Mouse (Mus musculus): ENCODE data around the gene Gipc3. TPM values are rescaled to one million over a fixed set of nuclear protein-coding genes. Genes with fewer than 3 reads are reported as not detected.

Gipc3 gene
- polyA plus RNA-seq, 1 experiment from 2014 or later = not detected

DNA sequence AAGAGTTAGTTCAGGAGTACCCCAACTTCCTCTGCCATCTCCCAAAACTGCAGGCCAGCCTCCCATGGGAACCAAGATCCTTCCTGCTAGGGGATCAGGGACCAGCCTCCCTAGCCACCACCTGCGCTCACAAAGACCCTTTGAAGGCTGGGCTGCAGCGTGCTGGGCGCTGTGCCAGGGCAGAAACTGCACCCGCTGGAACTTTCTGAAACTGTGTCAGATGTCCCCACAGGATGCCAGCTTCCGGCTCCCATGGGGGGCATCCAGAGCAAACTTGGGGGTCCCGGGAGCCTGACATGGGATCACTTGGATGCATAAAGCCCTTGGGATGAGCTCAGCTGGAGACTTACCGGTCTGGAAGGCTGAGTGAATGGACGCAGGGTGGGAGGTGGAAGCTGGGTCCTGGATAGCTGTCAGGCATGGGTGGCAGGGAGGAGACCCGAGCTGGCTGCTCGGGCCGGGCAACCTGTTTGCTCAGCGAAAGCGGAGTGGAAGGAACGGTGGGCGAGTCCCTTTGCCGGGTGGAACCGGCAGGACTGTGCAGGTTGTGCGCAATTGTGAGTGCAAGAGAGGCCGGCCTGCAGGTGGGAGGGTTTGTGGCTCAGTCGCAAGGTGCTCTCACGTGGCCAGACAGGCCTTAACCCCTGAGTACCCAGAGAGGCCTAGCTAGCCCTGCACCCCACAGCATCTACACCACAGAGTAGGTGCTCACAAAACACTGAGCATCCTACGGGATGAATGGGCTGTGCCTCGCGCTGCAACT lies 52.2 kb downstream of the Gipc3 start:
- no peaks in the 10 kb centered on the region for H3K9me3 ChIP-seq
- no peaks in the 10 kb centered on the region; the same call in 1 of the 2 replicates for H3K27me3 ChIP-seq
- 11% methylated on average over 24 of the region's 24 CpGs for WGBS
- H3K36me3 ChIP-seq = no peaks in the 10 kb centered on the region
- no peak overlapping the region for H3K9ac ChIP-seq (replicated peaks)
- ATAC-seq (replicated peaks) = no peak
- H3K4me2 ChIP-seq (replicated peaks) = no peak overlapping the region
- H3K4me1 ChIP-seq = peaks cover 41% of the 10 kb centered on the region
- no peak overlapping the region for H3K4me3 ChIP-seq
- no peak overlapping the region for H3K27ac ChIP-seq (replicated peaks)

DNA sequence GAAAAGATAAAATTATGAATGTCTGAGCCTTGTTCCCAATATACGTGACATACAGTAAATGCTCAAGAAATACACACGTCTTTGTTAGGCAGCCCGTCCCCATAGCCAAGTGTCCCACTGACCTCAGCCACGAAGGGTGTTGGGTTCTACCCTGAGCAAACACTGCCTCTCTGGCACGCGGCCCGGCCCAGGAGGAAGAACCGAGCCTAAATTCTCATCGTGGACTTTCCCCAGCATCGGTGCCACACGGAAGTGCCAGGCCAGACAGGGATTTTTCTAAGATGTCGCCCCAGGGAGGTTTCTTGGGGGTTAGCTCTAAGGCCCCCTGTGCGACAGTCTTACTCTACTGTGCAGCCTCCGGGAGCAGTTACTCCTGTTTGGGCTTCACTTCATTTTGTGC lies 53.3 kb downstream of the Gipc3 start:
- no peak overlapping the region for H3K27ac ChIP-seq (replicated peaks)
- no peak for ATAC-seq (replicated peaks)
- peaks cover 5% of the 10 kb centered on the region for H3K27me3 ChIP-seq
- no peaks in the 10 kb centered on the region for H3K9me3 ChIP-seq
- H3K4me3 ChIP-seq = no peak overlapping the region
- no peak overlapping the region for H3K4me2 ChIP-seq (replicated peaks)
- no peak overlapping the region for H3K9ac ChIP-seq (replicated peaks)
- H3K4me1 ChIP-seq = peaks cover 38% of the 10 kb centered on the region
- no peaks in the 10 kb centered on the region for H3K36me3 ChIP-seq
- 68% methylated on average over 14 of the region's 14 CpGs for WGBS

DNA sequence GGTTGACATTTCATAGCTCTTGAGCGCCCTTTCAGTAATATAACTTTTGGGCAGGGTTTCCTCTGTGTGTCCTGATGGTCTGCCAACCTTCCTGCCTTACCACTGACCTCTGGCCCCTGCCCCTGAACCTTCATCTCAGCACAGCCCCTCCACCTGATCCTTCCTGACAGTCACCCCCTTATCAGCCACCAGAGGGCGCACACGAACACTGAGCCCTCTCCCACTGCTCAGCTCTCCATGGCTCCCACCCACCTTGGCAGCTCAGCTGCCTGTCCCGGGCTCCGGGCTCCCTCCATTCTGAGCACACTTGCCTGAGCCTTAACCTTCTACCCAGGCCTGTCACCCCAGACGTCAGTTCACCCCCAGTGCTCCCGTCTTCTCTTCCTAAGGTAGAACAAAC lies 53.8 kb downstream of the Gipc3 start:
- no peak for ATAC-seq (replicated peaks)
- H3K4me2 ChIP-seq (replicated peaks) = no peak overlapping the region
- no peak overlapping the region for H3K27ac ChIP-seq (replicated peaks)
- WGBS = 2% methylated on average over 7 of the region's 7 CpGs
- H3K9me3 ChIP-seq = no peaks in the 10 kb centered on the region
- H3K36me3 ChIP-seq = no peaks in the 10 kb centered on the region
- H3K4me1 ChIP-seq = peaks cover 34% of the 10 kb centered on the region
- H3K4me3 ChIP-seq = no peak overlapping the region
- H3K9ac ChIP-seq (replicated peaks) = no peak overlapping the region
- H3K27me3 ChIP-seq = peaks cover 7% of the 10 kb centered on the region

DNA sequence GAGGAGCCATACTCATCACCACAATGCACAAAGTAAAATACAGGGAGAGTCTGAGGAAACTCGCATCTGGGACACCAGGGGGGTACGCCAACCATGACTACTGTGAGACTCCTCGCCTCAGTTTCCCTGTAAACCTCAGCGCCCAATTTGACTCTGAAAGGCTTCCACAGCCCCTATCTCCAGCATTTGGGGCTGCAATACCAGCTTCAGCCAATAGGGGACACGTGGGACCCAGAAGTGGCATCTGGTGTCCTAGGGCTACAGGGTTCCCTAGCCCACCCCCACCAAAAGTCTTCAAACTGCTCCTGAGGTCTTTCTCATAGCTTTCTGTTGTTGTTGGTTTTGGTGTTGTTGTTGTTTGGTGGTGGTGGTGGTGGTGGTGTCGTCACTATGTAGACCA lies 54.5 kb downstream of the Gipc3 start:
- no peak overlapping the region for H3K4me3 ChIP-seq
- no peak overlapping the region for H3K27ac ChIP-seq (replicated peaks)
- no peaks in the 10 kb centered on the region for H3K36me3 ChIP-seq
- H3K4me2 ChIP-seq (replicated peaks) = no peak overlapping the region
- no peaks in the 10 kb centered on the region for H3K9me3 ChIP-seq
- 31% methylated on average over 6 of the region's 6 CpGs for WGBS
- ATAC-seq (replicated peaks) = no peak
- peaks cover 27% of the 10 kb centered on the region for H3K4me1 ChIP-seq
- peaks cover 7% of the 10 kb centered on the region for H3K27me3 ChIP-seq
- no peak overlapping the region for H3K9ac ChIP-seq (replicated peaks)

DNA sequence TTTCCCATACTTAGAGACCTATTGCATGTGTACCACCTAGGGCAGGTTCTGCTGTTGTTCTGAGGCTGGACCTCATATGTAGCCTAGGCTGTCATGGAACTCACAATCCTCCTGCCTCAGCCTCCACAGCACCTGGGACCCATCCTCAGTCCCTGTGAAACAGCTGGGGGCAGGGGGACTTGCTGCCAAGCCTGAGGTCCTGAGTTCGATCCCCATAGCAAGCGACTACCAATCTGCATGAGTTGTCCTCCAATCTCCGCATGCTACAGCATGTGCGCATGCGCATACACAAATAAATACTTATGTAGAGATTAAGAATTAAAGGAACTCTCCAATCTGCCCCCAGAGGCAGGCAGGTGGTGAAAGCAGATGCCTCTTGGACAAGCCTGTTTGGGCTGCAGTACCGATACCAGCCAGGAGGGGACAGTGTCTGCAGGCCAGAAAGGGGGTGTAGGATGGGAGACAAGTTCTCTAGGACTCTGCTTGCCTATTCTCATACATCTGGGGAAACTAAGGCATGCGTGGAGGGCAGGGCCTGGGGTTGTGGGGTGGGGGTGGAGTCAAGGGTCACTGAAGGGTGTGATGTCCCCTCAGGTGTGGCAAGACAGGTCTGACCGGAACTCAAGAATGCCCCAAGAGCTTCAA lies 55.4 kb downstream of the Gipc3 start:
- Histone ChIP-seq H3K4me1 (peaks cover 27% of the 10 kb centered on the region), H3K27ac (replicated peaks) (no peak overlapping the region), H3K27me3 (peaks cover 7% of the 10 kb centered on the region), H3K9ac (replicated peaks) (no peak overlapping the region), H3K4me3 (no peak overlapping the region), H3K9me3 (no peaks in the 10 kb centered on the region), H3K4me2 (replicated peaks) (no peak overlapping the region), H3K36me3 (no peaks in the 10 kb centered on the region)
- WGBS = 61% methylated on average over 8 of the region's 8 CpGs
- ATAC-seq (replicated peaks) = no peak

DNA sequence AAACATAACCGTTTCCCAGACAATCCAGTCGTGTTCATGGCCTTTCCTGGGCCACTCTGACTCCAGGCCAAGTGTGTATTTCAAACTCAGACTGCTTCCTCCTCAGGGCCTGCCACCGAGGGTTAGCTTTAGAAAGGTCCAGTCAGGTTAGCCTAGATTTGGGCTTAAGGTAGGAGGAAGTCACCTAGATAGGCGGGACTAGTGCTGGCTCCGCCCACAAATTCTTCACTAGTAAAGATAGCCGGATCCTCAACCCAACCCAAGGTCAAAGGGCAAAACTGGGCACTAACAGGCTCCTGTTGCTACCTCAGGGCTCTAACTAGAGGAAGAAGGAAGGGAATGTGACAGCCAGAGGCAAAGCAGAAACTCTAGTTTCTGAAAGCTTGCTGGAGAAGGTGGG lies 56.5 kb downstream of the Gipc3 start:
- WGBS = 50% methylated on average over 6 of the region's 6 CpGs
- no peak overlapping the region for H3K4me2 ChIP-seq (replicated peaks)
- H3K9ac ChIP-seq (replicated peaks) = no peak overlapping the region
- H3K27me3 ChIP-seq = peaks cover 7% of the 10 kb centered on the region
- no peak for ATAC-seq (replicated peaks)
- peaks cover 27% of the 10 kb centered on the region for H3K4me1 ChIP-seq
- no peak overlapping the region for H3K27ac ChIP-seq (replicated peaks)
- no peaks in the 10 kb centered on the region for H3K9me3 ChIP-seq
- no peak overlapping the region for H3K4me3 ChIP-seq
- no peaks in the 10 kb centered on the region for H3K36me3 ChIP-seq

DNA sequence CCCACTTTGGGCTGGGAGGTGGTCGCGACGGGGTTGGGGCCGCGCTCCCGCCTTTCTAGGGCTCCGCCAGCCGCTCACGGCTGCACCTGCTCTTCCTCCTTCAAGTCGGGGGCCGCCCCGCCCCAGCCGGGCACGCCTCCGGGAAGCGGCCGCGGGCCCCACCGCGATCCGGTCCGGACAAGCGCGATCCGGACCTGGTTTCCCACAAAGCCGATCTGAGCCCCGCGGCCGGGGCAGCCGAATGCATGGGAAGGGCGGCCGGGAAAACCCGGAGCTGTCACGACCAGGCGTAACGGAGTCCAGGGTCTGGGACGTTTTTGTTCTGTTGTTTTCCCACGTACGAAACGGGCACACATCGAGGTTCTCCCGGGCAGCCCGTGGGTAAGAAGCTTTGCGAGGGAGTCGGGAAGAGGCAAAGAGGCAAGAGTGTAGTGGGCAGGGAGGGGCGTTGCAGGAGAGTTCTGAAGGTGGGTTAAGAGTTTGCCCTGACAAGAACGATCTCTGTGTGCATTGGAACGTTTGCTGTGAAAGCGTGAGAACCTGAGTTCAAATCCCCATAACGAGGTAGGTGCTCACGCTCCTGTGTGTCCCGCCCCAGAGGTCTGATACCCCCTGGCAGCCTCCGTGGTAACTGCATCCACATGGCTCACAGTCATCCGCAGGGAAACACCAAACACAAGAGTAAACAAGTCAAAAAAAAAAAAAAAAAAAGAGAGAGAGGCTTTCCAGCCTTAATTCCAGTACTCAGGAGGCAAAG lies 57.2 kb downstream of the Gipc3 start:
- peaks cover 21% of the 10 kb centered on the region for H3K4me1 ChIP-seq
- H3K4me3 ChIP-seq = peak overlapping the region; percentile 54
- WGBS = 2% methylated on average over 54 of the region's 54 CpGs
- ATAC-seq (replicated peaks) = peak; percentile 74
- no peaks in the 10 kb centered on the region for H3K36me3 ChIP-seq
- peaks cover 7% of the 10 kb centered on the region for H3K27me3 ChIP-seq
- H3K9me3 ChIP-seq = no peaks in the 10 kb centered on the region
- H3K4me2 ChIP-seq (replicated peaks) = peak overlapping the region; percentile 86
- no peak overlapping the region for H3K27ac ChIP-seq (replicated peaks)
- H3K9ac ChIP-seq (replicated peaks) = peak overlapping the region; percentile 58

Small RNA genes within 50 kb of the gene (microRNA-seq; reads per million reads assigned to microRNA genes)
- gene Mir6913 = not detected

Other genes with a start within 250 kb of the Gipc3 start
- gene Creb3l3, start 244.4 kb downstream of the Gipc3 start, polyA plus RNA-seq (2015; fragmentation: Nextera tagmentation; extraction: Ambion mirVana) = 0.13 and 0.25 TPM in 2 replicates
- gene Map2k2, start 237.4 kb downstream of the Gipc3 start, polyA plus RNA-seq (2015; fragmentation: Nextera tagmentation; extraction: Ambion mirVana) = 211 and 229 TPM in 2 replicates
- 12.1 and 15.1 TPM in 2 replicates for gene Zbtb7a, start 208.0 kb downstream of the Gipc3 start, polyA plus RNA-seq (2015; fragmentation: Nextera tagmentation; extraction: Ambion mirVana)
- 54.9 and 57.8 TPM in 2 replicates for gene Pias4, start 175.3 kb downstream of the Gipc3 start, polyA plus RNA-seq (2015; fragmentation: Nextera tagmentation; extraction: Ambion mirVana)
- 633 and 637 TPM in 2 replicates for gene Eef2, start 166.6 kb downstream of the Gipc3 start, polyA plus RNA-seq (2015; fragmentation: Nextera tagmentation; extraction: Ambion mirVana)
- 56.8 and 61.3 TPM in 2 replicates for gene Dapk3, start 160.3 kb downstream of the Gipc3 start, polyA plus RNA-seq (2015; fragmentation: Nextera tagmentation; extraction: Ambion mirVana)
- gene 4930442H23Rik, start 159.4 kb downstream of the Gipc3 start, polyA plus RNA-seq (2015; fragmentation: Nextera tagmentation; extraction: Ambion mirVana) = 0.14 and 0.19 TPM in 2 replicates
- gene Nmrk2, start 141.2 kb downstream of the Gipc3 start, polyA plus RNA-seq (2015; fragmentation: Nextera tagmentation; extraction: Ambion mirVana) = 0.11 TPM in 1 of 2 replicates, not detected in the other
- gene Atcay, start 112.4 kb downstream of the Gipc3 start, polyA plus RNA-seq (2015; fragmentation: Nextera tagmentation; extraction: Ambion mirVana) = 72.6 and 75.3 TPM in 2 replicates
- gene Zfr2, start 110.1 kb downstream of the Gipc3 start, polyA plus RNA-seq (2015; fragmentation: Nextera tagmentation; extraction: Ambion mirVana) = 19.5 and 21.2 TPM in 2 replicates
- gene Matk, start 90.3 kb downstream of the Gipc3 start, polyA plus RNA-seq (2015; fragmentation: Nextera tagmentation; extraction: Ambion mirVana) = 22.4 TPM in 2 replicates
- gene Mrpl54, start 76.3 kb downstream of the Gipc3 start, polyA plus RNA-seq (2015; fragmentation: Nextera tagmentation; extraction: Ambion mirVana) = 97.3 and 104 TPM in 2 replicates
- 33.5 and 37.5 TPM in 2 replicates for gene Apba3, start 76.3 kb downstream of the Gipc3 start, polyA plus RNA-seq (2015; fragmentation: Nextera tagmentation; extraction: Ambion mirVana)
- 8.5 and 9.0 TPM in 2 replicates for gene Tjp3, start 51.7 kb downstream of the Gipc3 start, polyA plus RNA-seq (2015; fragmentation: Nextera tagmentation; extraction: Ambion mirVana)
- gene Pip5k1c, start 50.3 kb downstream of the Gipc3 start, polyA plus RNA-seq (2015; fragmentation: Nextera tagmentation; extraction: Ambion mirVana) = 123 and 127 TPM in 2 replicates
- 40.7 and 42.4 TPM in 2 replicates for gene Cactin, start 22.2 kb downstream of the Gipc3 start, polyA plus RNA-seq (2015; fragmentation: Nextera tagmentation; extraction: Ambion mirVana)
- gene Tbxa2r, start 14.5 kb downstream of the Gipc3 start, polyA plus RNA-seq (2015; fragmentation: Nextera tagmentation; extraction: Ambion mirVana) = 3.1 and 4.3 TPM in 2 replicates
- gene Hmg20b, start 7.2 kb upstream of the Gipc3 start, polyA plus RNA-seq (2015; fragmentation: Nextera tagmentation; extraction: Ambion mirVana) = 41.4 and 43.3 TPM in 2 replicates
- 11.2 and 11.9 TPM in 2 replicates for gene Mfsd12, start 14.2 kb upstream of the Gipc3 start, polyA plus RNA-seq (2015; fragmentation: Nextera tagmentation; extraction: Ambion mirVana)
- 0.73 and 1.3 TPM in 2 replicates for gene 4930404N11Rik, start 22.6 kb upstream of the Gipc3 start, polyA plus RNA-seq (2015; fragmentation: Nextera tagmentation; extraction: Ambion mirVana)
- 133 and 135 TPM in 2 replicates for gene Fzr1, start 35.2 kb upstream of the Gipc3 start, polyA plus RNA-seq (2015; fragmentation: Nextera tagmentation; extraction: Ambion mirVana)
- gene Dohh, start 41.2 kb upstream of the Gipc3 start, polyA plus RNA-seq (2015; fragmentation: Nextera tagmentation; extraction: Ambion mirVana) = 88.2 and 89.0 TPM in 2 replicates
- gene Gm48551, start 41.2 kb upstream of the Gipc3 start, polyA plus RNA-seq (2015; fragmentation: Nextera tagmentation; extraction: Ambion mirVana) = 5.4 and 6.6 TPM in 2 replicates
- gene Gm48552, start 45.7 kb upstream of the Gipc3 start, polyA plus RNA-seq (2015; fragmentation: Nextera tagmentation; extraction: Ambion mirVana) = 2.9 and 3.1 TPM in 2 replicates
- gene Smim24, start 49.8 kb upstream of the Gipc3 start, polyA plus RNA-seq (2015; fragmentation: Nextera tagmentation; extraction: Ambion mirVana) = 1.2 and 1.8 TPM in 2 replicates
- gene Nfic, start 112.4 kb upstream of the Gipc3 start, polyA plus RNA-seq (2015; fragmentation: Nextera tagmentation; extraction: Ambion mirVana) = 24.2 and 29.4 TPM in 2 replicates
- 76.1 and 78.5 TPM in 2 replicates for gene Celf5, start 139.4 kb upstream of the Gipc3 start, polyA plus RNA-seq (2015; fragmentation: Nextera tagmentation; extraction: Ambion mirVana)
- gene Ncln, start 153.1 kb upstream of the Gipc3 start, polyA plus RNA-seq (2015; fragmentation: Nextera tagmentation; extraction: Ambion mirVana) = 60.3 and 65.0 TPM in 2 replicates
- 0.69 and 0.73 TPM in 2 replicates for gene S1pr4, start 156.9 kb upstream of the Gipc3 start, polyA plus RNA-seq (2015; fragmentation: Nextera tagmentation; extraction: Ambion mirVana)
- 0.57 and 0.84 TPM in 2 replicates for gene Gna15, start 181.0 kb upstream of the Gipc3 start, polyA plus RNA-seq (2015; fragmentation: Nextera tagmentation; extraction: Ambion mirVana)
- 99.8 and 103 TPM in 2 replicates for gene Gna11, start 201.9 kb upstream of the Gipc3 start, polyA plus RNA-seq (2015; fragmentation: Nextera tagmentation; extraction: Ambion mirVana)
- gene Aes, start 216.2 kb upstream of the Gipc3 start, polyA plus RNA-seq (2015; fragmentation: Nextera tagmentation; extraction: Ambion mirVana) = 665 and 705 TPM in 2 replicates
- gene Tle2, start 231.3 kb upstream of the Gipc3 start, polyA plus RNA-seq (2015; fragmentation: Nextera tagmentation; extraction: Ambion mirVana) = 27.3 and 28.0 TPM in 2 replicates

All from forebrain, embryonic 15.5 days (tissue).